Mouse (Mus musculus): ENCODE measurements around the gene Nop9. TPM values are rescaled to one million over a fixed set of nuclear protein-coding genes. Genes with fewer than 3 reads are reported as not detected.
A peak's percentile ranks its signal among the peaks of the same experiment; 100 is the strongest.

Gene Nop9
- polyA plus RNA-seq, 1 experiment from 2014 or later, result 18.6 TPM

DNA sequence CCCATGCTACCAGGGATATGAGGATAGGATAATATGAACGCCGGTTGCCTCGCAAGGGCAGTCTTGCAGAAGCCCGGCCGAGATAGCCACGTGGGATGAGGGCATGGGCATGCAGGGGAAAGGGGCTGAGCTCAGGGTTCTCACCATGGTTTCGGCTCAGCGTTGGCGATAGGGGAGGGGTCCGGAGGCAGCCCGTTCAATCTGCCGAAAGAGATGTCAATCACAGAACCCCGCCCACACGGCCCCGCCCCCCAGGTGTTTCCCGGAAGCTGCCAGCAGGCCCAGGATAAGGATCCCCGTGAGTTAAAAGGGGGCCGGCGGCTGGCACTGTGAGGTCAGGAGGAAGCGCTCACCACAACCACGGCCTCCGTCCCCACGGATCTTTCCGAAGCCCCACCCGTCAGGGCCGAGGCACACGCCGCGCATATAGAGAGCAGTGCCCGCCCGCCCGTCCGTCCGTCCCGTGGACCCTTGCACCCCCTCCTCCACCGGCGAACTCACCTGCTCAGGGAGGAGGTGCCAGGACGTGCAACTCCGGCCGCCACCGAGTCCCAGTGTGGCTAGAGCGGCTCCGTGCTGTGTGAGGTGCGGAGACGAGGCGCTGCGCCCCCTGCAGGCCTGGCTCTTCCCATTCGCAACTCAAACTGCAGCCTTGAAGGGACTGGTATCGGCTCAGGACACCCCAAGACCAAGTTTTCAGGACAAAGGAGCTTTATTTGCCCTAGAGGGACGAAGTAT, 23.6 kb upstream of the Nop9 start, which contains the start of gene Rabggta:
TSS of gene Rabggta (minus strand) at position 564 of the 738 bp plus-strand sequence.
- peak within 1 kb of the TSS; percentile 80 for H3K4me2 ChIP-seq (ENCODE audit: low read depth, low read length)
- under 1% methylated on average over 50 of the region's 50 CpGs for WGBS (ENCODE audit: insufficient replicate concordance)
- H3K9ac ChIP-seq (ENCODE audit: low read depth, low read length), result peak within 1 kb of the TSS; percentile 73
- H3K36me3 ChIP-seq (ENCODE audit: control insufficient read depth, insufficient read depth), result no peaks in the 10 kb centered on the region; the same call in 1 of the 2 replicates
- H3K27ac ChIP-seq (ENCODE audit: low read length), result peak within 1 kb of the TSS; percentile 76
- no peaks in the 10 kb centered on the region for H3K27me3 ChIP-seq (ENCODE audit: control insufficient read depth, insufficient read depth, low read depth, low read length)
- peaks cover 29% of the 10 kb centered on the region for H3K4me1 ChIP-seq (ENCODE audit: control insufficient read depth, low read depth, low read length)
- H3K9me3 ChIP-seq (replicated peaks; ENCODE audit: control insufficient read depth, low read length), result no peaks in the 10 kb centered on the region
- H3K4me3 ChIP-seq (ENCODE audit: low read depth, low read length), result peak within 1 kb of the TSS; percentile 77
- ATAC-seq (ENCODE audit: low read depth), result peak; percentile 92

DNA sequence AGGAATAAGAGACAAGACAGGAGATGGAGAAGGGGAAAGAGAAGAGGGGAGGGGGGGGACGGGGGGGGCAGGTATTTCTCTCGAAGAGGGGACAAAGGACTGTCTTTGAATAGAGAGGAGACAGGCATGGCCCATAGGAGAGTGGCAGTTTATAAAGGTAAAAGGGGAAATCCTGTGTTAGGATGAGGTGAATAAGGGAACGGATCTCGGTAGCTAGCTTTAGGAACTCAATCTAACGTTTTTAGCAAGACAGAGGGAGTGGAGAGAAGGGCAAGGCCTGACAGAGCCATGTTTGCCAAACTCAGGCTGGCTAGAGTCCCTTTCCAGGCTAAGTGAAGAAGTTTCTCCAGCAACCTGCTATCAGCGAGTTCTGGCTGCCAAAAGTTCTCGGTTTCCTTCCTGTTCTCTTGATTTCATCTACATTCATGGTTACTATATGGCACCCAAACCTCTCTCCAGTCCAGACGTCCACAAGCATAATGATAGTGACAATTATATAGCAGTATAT, 23.0 kb upstream of the Nop9 start:
- Histone ChIP-seq H3K27me3 (ENCODE audit: control insufficient read depth, insufficient read depth, low read depth, low read length) (no peaks in the 10 kb centered on the region), H3K27ac (ENCODE audit: low read length) (peak overlapping the region; percentile 31; the same call in 1 of the 2 replicates), H3K4me3 (ENCODE audit: low read depth, low read length) (peak overlapping the region; percentile 77), H3K9me3 (replicated peaks; ENCODE audit: control insufficient read depth, low read length) (no peaks in the 10 kb centered on the region), H3K9ac (ENCODE audit: low read depth, low read length) (no peak overlapping the region; the same call in 1 of the 2 replicates), H3K4me2 (ENCODE audit: low read depth, low read length) (peak overlapping the region; percentile 80), H3K36me3 (ENCODE audit: control insufficient read depth, insufficient read depth) (no peaks in the 10 kb centered on the region; the same call in 1 of the 2 replicates), H3K4me1 (ENCODE audit: control insufficient read depth, low read depth, low read length) (peaks cover 29% of the 10 kb centered on the region)
- ATAC-seq (ENCODE audit: low read depth), result no peak
- whole genome bisulfite sequencing (ENCODE audit: insufficient replicate concordance), result 29% methylated on average over 8 of the region's 8 CpGs

DNA sequence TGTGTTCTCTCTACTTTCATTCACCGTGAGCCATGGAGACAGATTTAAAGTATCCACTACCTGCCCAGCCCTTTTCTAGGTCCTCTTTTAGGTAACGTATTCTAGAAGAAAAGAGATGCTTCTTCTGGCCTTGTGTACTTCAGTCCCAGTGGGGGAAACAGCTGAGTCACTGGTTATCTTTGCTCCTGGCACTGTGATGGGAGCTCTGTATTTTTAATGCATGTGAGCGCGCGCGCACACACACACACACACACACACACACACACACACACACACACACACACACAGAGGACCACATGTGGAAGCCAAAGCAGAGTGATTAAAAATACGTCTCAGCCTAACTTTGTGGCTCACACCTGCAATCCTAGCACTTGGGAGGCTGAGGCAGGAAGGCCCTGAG, 22.1 kb upstream of the Nop9 start:
- Histone ChIP-seq H3K4me1 (ENCODE audit: control insufficient read depth, low read depth, low read length) (peaks cover 29% of the 10 kb centered on the region), H3K36me3 (ENCODE audit: control insufficient read depth, insufficient read depth) (no peaks in the 10 kb centered on the region), H3K9me3 (replicated peaks; ENCODE audit: control insufficient read depth, low read length) (no peaks in the 10 kb centered on the region), H3K9ac (ENCODE audit: low read depth, low read length) (no peak overlapping the region), H3K4me2 (ENCODE audit: low read depth, low read length) (no peak overlapping the region), H3K27me3 (ENCODE audit: control insufficient read depth, insufficient read depth, low read depth, low read length) (no peaks in the 10 kb centered on the region), H3K4me3 (ENCODE audit: low read depth, low read length) (no peak overlapping the region), H3K27ac (ENCODE audit: low read length) (peak overlapping the region; percentile 39; the same call in 1 of the 2 replicates)
- no peak for ATAC-seq (ENCODE audit: low read depth)
- 60% methylated on average over 7 of the region's 7 CpGs for WGBS (ENCODE audit: insufficient replicate concordance)

DNA sequence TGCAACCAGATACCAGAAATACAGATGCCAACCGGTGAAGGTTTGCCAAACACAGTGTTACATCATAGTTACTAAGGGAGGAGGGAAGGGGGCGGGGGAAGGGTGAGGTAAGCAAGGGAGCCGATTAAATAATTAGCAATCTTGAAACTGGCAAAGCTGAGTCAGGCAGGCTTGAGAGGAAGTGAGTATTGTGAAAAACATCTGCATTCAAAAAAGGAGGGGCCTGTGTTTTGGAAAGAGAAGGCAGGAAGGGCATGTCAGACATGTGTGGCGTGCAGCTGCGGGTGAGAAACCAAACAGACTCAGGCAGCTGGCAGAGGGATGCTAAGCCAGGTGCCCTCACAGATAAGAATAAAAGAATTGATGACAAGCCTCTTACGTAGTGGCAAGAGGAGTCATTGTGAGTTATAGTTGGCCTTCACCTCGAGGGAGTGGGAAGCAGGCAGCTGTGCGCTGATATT, 21.1 kb upstream of the Nop9 start:
- Histone ChIP-seq H3K27me3 (ENCODE audit: control insufficient read depth, insufficient read depth, low read depth, low read length) (no peaks in the 10 kb centered on the region), H3K9ac (ENCODE audit: low read depth, low read length) (no peak overlapping the region), H3K4me3 (ENCODE audit: low read depth, low read length) (no peak overlapping the region), H3K36me3 (ENCODE audit: control insufficient read depth, insufficient read depth) (no peaks in the 10 kb centered on the region), H3K4me1 (ENCODE audit: control insufficient read depth, low read depth, low read length) (peaks cover 29% of the 10 kb centered on the region), H3K4me2 (ENCODE audit: low read depth, low read length) (no peak overlapping the region), H3K9me3 (replicated peaks; ENCODE audit: control insufficient read depth, low read length) (no peaks in the 10 kb centered on the region), H3K27ac (ENCODE audit: low read length) (0 out of 2 replicates have a peak overlapping the region, but pooled peaks have one; percentile 4)
- ATAC-seq (ENCODE audit: low read depth), result no peak
- 18% methylated on average over 8 of the region's 8 CpGs for WGBS (ENCODE audit: insufficient replicate concordance)

DNA sequence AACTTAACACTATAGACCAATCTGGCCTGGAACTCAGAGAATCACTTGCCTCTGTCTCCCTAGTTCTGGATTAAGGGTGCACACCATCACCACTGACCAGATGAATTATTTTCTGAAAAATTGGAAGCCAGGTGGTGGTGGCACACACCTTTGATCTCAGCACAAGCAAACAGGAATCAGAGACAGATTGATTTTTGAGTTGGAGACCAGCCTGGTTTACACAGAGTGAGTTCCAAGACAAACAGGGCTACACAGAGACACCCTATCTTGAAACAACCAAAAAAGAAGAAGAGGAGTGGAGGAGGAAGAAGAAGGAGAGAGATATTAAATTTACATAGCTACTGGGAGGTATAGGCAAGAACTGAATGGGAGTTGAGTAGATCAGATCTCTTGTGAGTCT, 19.2 kb upstream of the Nop9 start:
- Histone ChIP-seq H3K4me3 (ENCODE audit: low read depth, low read length) (no peak overlapping the region), H3K9ac (ENCODE audit: low read depth, low read length) (no peak overlapping the region), H3K4me1 (ENCODE audit: control insufficient read depth, low read depth, low read length) (peaks cover 28% of the 10 kb centered on the region), H3K4me2 (ENCODE audit: low read depth, low read length) (no peak overlapping the region), H3K9me3 (replicated peaks; ENCODE audit: control insufficient read depth, low read length) (no peaks in the 10 kb centered on the region), H3K27ac (ENCODE audit: low read length) (no peak overlapping the region), H3K36me3 (ENCODE audit: control insufficient read depth, insufficient read depth) (no peaks in the 10 kb centered on the region), H3K27me3 (ENCODE audit: control insufficient read depth, insufficient read depth, low read depth, low read length) (no peaks in the 10 kb centered on the region)
- no peak for ATAC-seq (ENCODE audit: low read depth)

DNA sequence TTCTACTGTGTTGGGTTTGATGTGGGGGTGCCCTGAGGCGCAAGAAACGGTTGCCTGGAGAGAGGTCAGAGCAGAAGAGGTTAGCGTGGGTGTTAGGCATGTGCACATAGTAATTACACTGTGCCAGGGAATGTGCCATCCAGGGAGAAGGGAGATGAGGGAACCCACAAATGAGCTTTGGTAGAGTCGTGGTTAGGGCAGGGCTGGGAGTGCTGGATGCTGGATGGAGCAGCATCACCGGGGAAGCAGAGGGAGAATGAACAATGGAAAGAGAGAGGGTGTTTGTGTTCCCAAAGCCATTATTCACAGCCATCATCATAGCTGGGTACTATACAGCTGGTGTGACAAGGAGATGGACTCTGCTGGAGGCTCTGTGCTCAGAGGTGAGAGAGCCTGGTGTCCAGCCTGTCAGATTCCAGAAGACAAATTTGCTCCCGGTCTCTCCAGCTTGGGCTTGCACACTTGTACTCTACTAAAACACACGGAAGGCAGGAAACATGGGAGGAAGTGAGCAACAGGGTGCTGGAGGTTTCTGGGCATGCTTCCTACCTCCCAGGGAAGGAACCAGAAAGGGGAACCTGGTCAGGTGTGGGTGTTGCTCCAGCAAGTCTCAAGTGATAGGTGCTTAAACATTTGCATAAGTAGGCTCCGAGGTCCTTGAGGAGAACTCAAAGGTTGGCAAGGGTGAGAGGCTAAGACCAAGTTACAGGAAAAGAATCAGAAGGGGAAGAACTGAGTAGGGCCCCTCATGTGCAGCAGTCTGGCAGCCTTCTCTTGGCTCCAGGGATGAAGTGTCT, 17.4 kb upstream of the Nop9 start:
- Histone ChIP-seq H3K4me3 (ENCODE audit: low read depth, low read length) (no peak overlapping the region), H3K4me2 (ENCODE audit: low read depth, low read length) (no peak overlapping the region), H3K9ac (ENCODE audit: low read depth, low read length) (no peak overlapping the region), H3K27ac (ENCODE audit: low read length) (no peak overlapping the region), H3K4me1 (ENCODE audit: control insufficient read depth, low read depth, low read length) (peaks cover 15% of the 10 kb centered on the region), H3K36me3 (ENCODE audit: control insufficient read depth, insufficient read depth) (no peaks in the 10 kb centered on the region), H3K27me3 (ENCODE audit: control insufficient read depth, insufficient read depth, low read depth, low read length) (no peaks in the 10 kb centered on the region), H3K9me3 (replicated peaks; ENCODE audit: control insufficient read depth, low read length) (no peaks in the 10 kb centered on the region)
- peak; percentile 12; the same call in 1 of the 2 replicates for ATAC-seq (ENCODE audit: low read depth)
- WGBS (ENCODE audit: insufficient replicate concordance), result 48% methylated on average over 8 of the region's 8 CpGs

DNA sequence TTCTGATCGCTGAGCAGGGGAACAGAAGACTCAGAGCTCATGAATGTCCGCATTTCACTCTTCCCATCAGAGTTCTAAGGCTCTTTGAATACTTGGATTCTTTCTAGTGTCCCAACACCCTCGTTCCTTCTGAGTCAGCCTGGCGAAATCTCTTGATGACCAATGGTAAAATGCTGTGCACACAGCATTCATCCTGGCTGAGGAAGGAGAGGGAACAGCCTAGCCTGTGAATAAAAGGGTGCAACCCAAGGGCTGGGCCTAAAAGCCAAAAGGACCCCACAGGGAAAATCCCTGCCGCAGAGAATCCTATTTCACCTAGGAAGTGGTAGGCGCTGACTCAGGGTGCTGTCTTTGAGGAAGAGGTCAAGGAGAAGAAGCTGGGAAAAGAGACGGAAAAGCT, 15.4 kb upstream of the Nop9 start:
- Histone ChIP-seq H3K27ac (ENCODE audit: low read length) (no peak overlapping the region), H3K27me3 (ENCODE audit: control insufficient read depth, insufficient read depth, low read depth, low read length) (no peaks in the 10 kb centered on the region; the same call in 1 of the 2 replicates), H3K36me3 (ENCODE audit: control insufficient read depth, insufficient read depth) (no peaks in the 10 kb centered on the region), H3K4me3 (ENCODE audit: low read depth, low read length) (no peak overlapping the region), H3K4me1 (ENCODE audit: control insufficient read depth, low read depth, low read length) (no peaks in the 10 kb centered on the region; the same call in 1 of the 2 replicates), H3K9ac (ENCODE audit: low read depth, low read length) (no peak overlapping the region), H3K4me2 (ENCODE audit: low read depth, low read length) (no peak overlapping the region), H3K9me3 (replicated peaks; ENCODE audit: control insufficient read depth, low read length) (no peaks in the 10 kb centered on the region)
- no peak for ATAC-seq (ENCODE audit: low read depth)
- WGBS (ENCODE audit: insufficient replicate concordance), result 66% methylated on average over 7 of the region's 7 CpGs

DNA sequence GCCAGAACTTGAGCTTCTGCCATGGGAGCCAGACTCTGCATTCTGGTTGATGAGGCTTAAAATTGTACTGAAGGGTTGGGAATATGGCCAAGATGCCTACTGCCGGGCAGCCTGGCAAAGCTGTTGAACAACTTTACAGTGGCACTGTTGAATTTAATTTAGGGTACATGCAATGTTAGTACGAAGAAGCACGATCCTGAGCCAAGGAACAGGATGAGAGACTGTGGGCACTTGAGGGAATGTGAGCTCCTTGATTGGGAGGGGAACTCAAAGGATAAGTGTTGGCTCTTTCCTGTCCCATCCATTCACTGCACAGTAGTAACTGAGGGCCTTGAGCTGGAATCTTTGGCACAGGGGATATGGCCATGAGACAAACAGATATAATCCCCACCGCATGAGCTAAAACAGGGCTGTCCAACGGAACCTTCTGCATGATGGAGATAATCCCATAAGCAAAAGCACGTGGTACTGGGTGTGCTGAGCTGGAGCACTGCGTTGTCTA, 14.9 kb upstream of the Nop9 start:
- Histone ChIP-seq H3K4me1 (ENCODE audit: control insufficient read depth, low read depth, low read length) (no peaks in the 10 kb centered on the region; the same call in 1 of the 2 replicates), H3K9me3 (replicated peaks; ENCODE audit: control insufficient read depth, low read length) (no peaks in the 10 kb centered on the region), H3K4me2 (ENCODE audit: low read depth, low read length) (no peak overlapping the region), H3K4me3 (ENCODE audit: low read depth, low read length) (no peak overlapping the region), H3K27me3 (ENCODE audit: control insufficient read depth, insufficient read depth, low read depth, low read length) (no peaks in the 10 kb centered on the region; the same call in 1 of the 2 replicates), H3K27ac (ENCODE audit: low read length) (no peak overlapping the region), H3K9ac (ENCODE audit: low read depth, low read length) (no peak overlapping the region), H3K36me3 (ENCODE audit: control insufficient read depth, insufficient read depth) (no peaks in the 10 kb centered on the region)
- no peak for ATAC-seq (ENCODE audit: low read depth)
- 55% methylated on average over 7 of the region's 7 CpGs for WGBS (ENCODE audit: insufficient replicate concordance)

Data from liver, embryonic 16.5 days (tissue).